Mouse (Mus musculus) cerebellum, adult 2 months (tissue): ENCODE data around the gene Gm17349.

Experiments
- CTCF ChIP-seq: fragments of 200-500 bp; IDR thresholded peaks from 2 replicates; pipeline ENCODE4 v1.5.1; 2011; ENCODE audit warnings: low read depth, mild to moderate bottlenecking, control low read depth, low read length, moderate library complexity, borderline replicate concordance; ENCODE audit not compliant: insufficient read depth
- POLR2A ChIP-seq: fragments of 200-500 bp; IDR thresholded peaks from 2 replicates; pipeline ENCODE4 v1.6.1; 2011; ENCODE audit warnings: low read length, control low read depth, borderline replicate concordance; ENCODE audit not compliant: insufficient read depth

DNA sequence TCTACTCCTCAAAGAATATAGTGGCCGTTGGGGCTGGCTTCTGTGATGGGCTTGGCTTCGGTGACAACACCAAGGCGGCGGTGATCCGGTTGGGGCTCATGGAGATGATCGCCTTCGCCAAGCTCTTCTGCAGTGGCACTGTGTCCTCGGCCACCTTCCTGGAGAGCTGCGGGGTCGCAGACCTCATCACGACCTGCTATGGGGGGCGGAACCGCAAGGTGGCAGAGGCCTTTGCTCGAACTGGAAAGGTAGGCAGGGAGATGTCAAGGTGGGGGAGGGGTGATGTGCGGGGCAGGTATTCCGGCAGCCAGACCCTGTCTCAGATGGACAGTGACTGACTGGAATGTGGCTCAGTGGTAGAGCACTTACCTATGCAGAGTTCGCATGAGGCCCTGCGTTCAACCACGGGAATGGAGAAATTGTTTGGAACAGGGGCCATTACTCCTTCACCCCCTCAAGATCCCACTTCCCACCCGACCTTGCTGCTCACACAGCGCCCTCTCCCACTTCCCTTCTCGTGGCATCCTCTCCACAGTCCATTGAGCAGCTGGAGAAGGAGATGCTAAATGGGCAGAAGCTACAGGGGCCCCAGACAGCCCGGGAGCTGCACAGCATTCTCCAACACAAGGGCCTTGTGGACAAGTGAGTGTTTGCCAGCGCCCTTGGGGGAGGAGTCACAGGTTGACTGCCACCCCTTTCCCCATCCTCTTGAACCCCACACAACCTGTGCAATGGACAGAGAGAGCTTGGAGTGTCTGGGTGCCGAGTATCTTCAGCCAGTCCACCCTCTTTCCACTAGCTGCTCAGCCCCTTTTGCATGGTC lies 16.8 kb upstream of the Gm17349 start:
- TF ChIP-seq CTCF (no peak), POLR2A (no peak)
